Mouse (Mus musculus): ENCODE results near the gene Sept9.

- TF ChIP-seq EP300 (IDR thresholded peaks at IDR 0.05; ENCODE audit: low read depth) (no peak), CTCF (IDR thresholded peaks at IDR 0.05; ENCODE audit: low read depth) (no peak)
These were observed 209.1 kb downstream of the Sept9 start for GRCm38 (mm10) chr11:117408442-117409031.
